Mouse (Mus musculus): Measurements from ENCODE around the gene Klf13. TPM values are rescaled to one million over a fixed set of nuclear protein-coding genes. Genes with fewer than 3 reads are reported as not detected.

Klf13 gene
- polyA plus RNA-seq, 2 experiments, result 3.4 to 15.8 TPM

- no peak overlapping the region for H3K4me2 ChIP-seq (ENCODE audit: low read depth)
- 77% methylated on average over 8 of the region's 8 CpGs for WGBS (ENCODE audit: insufficient replicate concordance)
- H3K36me3 ChIP-seq (replicated peaks; ENCODE audit: control insufficient read depth, insufficient read depth, low read depth), result no peaks in the 10 kb centered on the region
- H3K4me3 ChIP-seq (ENCODE audit: insufficient read depth in 1 of 2, low read depth in 2 of 2, low read length in 2 of 2), result no peak overlapping the region
- H3K9ac ChIP-seq (replicated peaks), result no peak overlapping the region
- TF ChIP-seq EP300 (IDR thresholded peaks at IDR 0.05; ENCODE audit: low read depth), result no peak
- TF ChIP-seq CTCF (IDR thresholded peaks at IDR 0.05; ENCODE audit: low read depth), result no peak
- no peaks in the 10 kb centered on the region for H3K27me3 ChIP-seq (ENCODE audit: control insufficient read depth, insufficient read depth, low read length)
- H3K9me3 ChIP-seq (ENCODE audit: control insufficient read depth, low read length), result no peaks in the 10 kb centered on the region
- ATAC-seq (ENCODE audit: insufficient read depth) (no peak), DNase-seq (ENCODE audit: low read depth in 3 of 3, low spot score in 3 of 3) (no peak)
- no peak overlapping the region for H3K27ac ChIP-seq
- peaks cover 17 to 21% of the 10 kb centered on the region in 2 experiments for H3K4me1 ChIP-seq (replicated peaks; ENCODE audit: control insufficient read depth in 2 of 2, insufficient read depth in 2 of 2, low read length in 1 of 2)
Observed at GRCm38 (mm10) chr7:63899925-63900324, 38.8 kb downstream of the Klf13 start.

- 77% methylated on average over 6 of the region's 6 CpGs for WGBS (ENCODE audit: insufficient replicate concordance)
- peaks cover 13% of the 10 kb centered on the region in 2 experiments for H3K4me1 ChIP-seq (replicated peaks; ENCODE audit: control insufficient read depth in 2 of 2, insufficient read depth in 2 of 2, low read length in 1 of 2)
- no peak overlapping the region for H3K27ac ChIP-seq
- H3K4me3 ChIP-seq (ENCODE audit: insufficient read depth in 1 of 2, low read depth in 2 of 2, low read length in 2 of 2), result no peak overlapping the region
- ATAC-seq (ENCODE audit: insufficient read depth) (no peak), DNase-seq (ENCODE audit: low read depth in 3 of 3, low spot score in 3 of 3) (no peak)
- H3K36me3 ChIP-seq (replicated peaks; ENCODE audit: control insufficient read depth, insufficient read depth, low read depth), result no peaks in the 10 kb centered on the region
- H3K4me2 ChIP-seq (ENCODE audit: low read depth), result no peak overlapping the region
- H3K9me3 ChIP-seq (ENCODE audit: control insufficient read depth, low read length), result no peaks in the 10 kb centered on the region
- no peak overlapping the region for H3K9ac ChIP-seq (replicated peaks)
- TF ChIP-seq EP300 (IDR thresholded peaks at IDR 0.05; ENCODE audit: low read depth) (no peak), CTCF (IDR thresholded peaks at IDR 0.05; ENCODE audit: low read depth) (no peak)
- no peaks in the 10 kb centered on the region for H3K27me3 ChIP-seq (ENCODE audit: control insufficient read depth, insufficient read depth, low read length)
Observed at GRCm38 (mm10) chr7:63898201-63898600, 40.5 kb downstream of the Klf13 start.

GRCm38 (mm10) chr7:63897655-63898054, 41.1 kb downstream of the Klf13 start:
- H3K4me3 ChIP-seq (ENCODE audit: insufficient read depth in 1 of 2, low read depth in 2 of 2, low read length in 2 of 2), result no peak overlapping the region; a peak in 1 of 4 replicates
- 45% methylated on average over 3 of the region's 3 CpGs for WGBS (ENCODE audit: insufficient replicate concordance)
- H3K27me3 ChIP-seq (ENCODE audit: control insufficient read depth, insufficient read depth, low read length), result no peaks in the 10 kb centered on the region
- H3K4me1 ChIP-seq (replicated peaks; ENCODE audit: control insufficient read depth in 2 of 2, insufficient read depth in 2 of 2, low read length in 1 of 2), result peaks cover 12 to 13% of the 10 kb centered on the region in 2 experiments
- 0 out of 2 replicates have a peak, but pooled peaks have one; percentile 1 for ATAC-seq (ENCODE audit: insufficient read depth)
- DNase-seq (ENCODE audit: low read depth in 3 of 3, low spot score in 3 of 3), result no peak
- TF ChIP-seq CTCF (IDR thresholded peaks at IDR 0.05; ENCODE audit: low read depth), result no peak
- TF ChIP-seq EP300 (IDR thresholded peaks at IDR 0.05; ENCODE audit: low read depth), result no peak
- H3K27ac ChIP-seq, result no peak overlapping the region
- H3K36me3 ChIP-seq (replicated peaks; ENCODE audit: control insufficient read depth, insufficient read depth, low read depth), result no peaks in the 10 kb centered on the region
- H3K9me3 ChIP-seq (ENCODE audit: control insufficient read depth, low read length), result no peaks in the 10 kb centered on the region
- peak overlapping the region; percentile 60 for H3K4me2 ChIP-seq (ENCODE audit: low read depth)
- no peak overlapping the region for H3K9ac ChIP-seq (replicated peaks)

GRCm38 (mm10) chr7:63896968-63897468, 41.7 kb downstream of the Klf13 start:
- ATAC-seq (ENCODE audit: insufficient read depth) (peak; percentile 93), DNase-seq (ENCODE audit: low read depth in 3 of 3, low spot score in 3 of 3) (peak; percentile 75 to 83 (median 77))
- peak overlapping the region; percentile 60 for H3K4me2 ChIP-seq (ENCODE audit: low read depth)
- peak overlapping the region; percentile 9 to 30; a peak in 3 of 4 replicates for H3K4me3 ChIP-seq (ENCODE audit: insufficient read depth in 1 of 2, low read depth in 2 of 2, low read length in 2 of 2)
- no peaks in the 10 kb centered on the region for H3K9me3 ChIP-seq (ENCODE audit: control insufficient read depth, low read length)
- under 1% methylated on average over 22 of the region's 22 CpGs for WGBS (ENCODE audit: insufficient replicate concordance)
- H3K9ac ChIP-seq (replicated peaks), result peak overlapping the region; percentile 52
- no peaks in the 10 kb centered on the region for H3K36me3 ChIP-seq (replicated peaks; ENCODE audit: control insufficient read depth, insufficient read depth, low read depth)
- peak; percentile 77 for TF ChIP-seq CTCF (IDR thresholded peaks at IDR 0.05; ENCODE audit: low read depth)
- peak; percentile 88 for TF ChIP-seq EP300 (IDR thresholded peaks at IDR 0.05; ENCODE audit: low read depth)
- no peaks in the 10 kb centered on the region for H3K27me3 ChIP-seq (ENCODE audit: control insufficient read depth, insufficient read depth, low read length)
- H3K27ac ChIP-seq, result peak overlapping the region; percentile 52
- H3K4me1 ChIP-seq (replicated peaks; ENCODE audit: control insufficient read depth in 2 of 2, insufficient read depth in 2 of 2, low read length in 1 of 2), result peaks cover 12 to 13% of the 10 kb centered on the region in 2 experiments

GRCm38 (mm10) chr7:63896276-63896967, 42.3 kb downstream of the Klf13 start:
- Histone ChIP-seq H3K4me1 (replicated peaks; ENCODE audit: control insufficient read depth in 2 of 2, insufficient read depth in 2 of 2, low read length in 1 of 2) (peaks cover 12 to 13% of the 10 kb centered on the region in 2 experiments), H3K4me2 (ENCODE audit: low read depth) (peak overlapping the region; percentile 60), H3K27me3 (ENCODE audit: control insufficient read depth, insufficient read depth, low read length) (no peaks in the 10 kb centered on the region), H3K9me3 (ENCODE audit: control insufficient read depth, low read length) (no peaks in the 10 kb centered on the region), H3K27ac (peak overlapping the region; percentile 6; the same call in 1 of the 2 replicates), H3K9ac (replicated peaks) (peak overlapping the region; percentile 18), H3K36me3 (replicated peaks; ENCODE audit: control insufficient read depth, insufficient read depth, low read depth) (no peaks in the 10 kb centered on the region), H3K4me3 (ENCODE audit: insufficient read depth in 1 of 2, low read depth in 2 of 2, low read length in 2 of 2) (peak overlapping the region; percentile 15 to 18; a peak in 2 of 4 replicates)
- TF ChIP-seq EP300 (IDR thresholded peaks at IDR 0.05; ENCODE audit: low read depth), result no peak
- no peak for TF ChIP-seq CTCF (IDR thresholded peaks at IDR 0.05; ENCODE audit: low read depth)
- DNase-seq (ENCODE audit: low read depth in 3 of 3, low spot score in 3 of 3) (no peak), ATAC-seq (ENCODE audit: insufficient read depth) (no peak)
- 15% methylated on average over 17 of the region's 17 CpGs for WGBS (ENCODE audit: insufficient replicate concordance)

Measured in liver, embryonic 14.5 days (tissue).